Mouse (Mus musculus): ENCODE results near the gene Mcm10. TPM values are rescaled to one million over a fixed set of nuclear protein-coding genes. Genes with fewer than 3 reads are reported as not detected.

Gene Mcm10
- polyA plus RNA-seq, 2 experiments, result 32.3 to 35.2 TPM

- Histone ChIP-seq H3K4me1 (replicated peaks; ENCODE audit: control insufficient read depth in 2 of 2, insufficient read depth in 2 of 2, low read length in 1 of 2) (peaks cover 26 to 47% of the 10 kb centered on the region in 2 experiments), H3K4me3 (ENCODE audit: insufficient read depth in 1 of 2, low read depth in 2 of 2, low read length in 2 of 2) (no peak overlapping the region), H3K9me3 (ENCODE audit: control insufficient read depth, low read length) (no peaks in the 10 kb centered on the region), H3K9ac (replicated peaks) (no peak overlapping the region), H3K27ac (no peak overlapping the region), H3K27me3 (ENCODE audit: control insufficient read depth, insufficient read depth, low read length) (no peaks in the 10 kb centered on the region), H3K4me2 (ENCODE audit: low read depth) (no peak overlapping the region), H3K36me3 (replicated peaks; ENCODE audit: control insufficient read depth, insufficient read depth, low read depth) (peaks cover 12% of the 10 kb centered on the region)
- peak; percentile 27; the same call in 1 of the 2 replicates for TF ChIP-seq EP300 (IDR thresholded peaks at IDR 0.05; ENCODE audit: low read depth)
- no peak for TF ChIP-seq CTCF (IDR thresholded peaks at IDR 0.05; ENCODE audit: low read depth)
- 28% methylated on average over 2 of the region's 2 CpGs for WGBS (ENCODE audit: insufficient replicate concordance)
- DNase-seq (ENCODE audit: low read depth in 3 of 3, low spot score in 3 of 3), result no peak
- no peak; the same call in 1 of the 2 replicates for ATAC-seq (ENCODE audit: insufficient read depth)
Observed at GRCm38 (mm10) chr2:5047016-5047415, 34.4 kb upstream of the Mcm10 start.

GRCm38 (mm10) chr2:5045269-5045965, 32.8 kb upstream of the Mcm10 start:
- H3K4me2 ChIP-seq (ENCODE audit: low read depth), result no peak overlapping the region
- no peak overlapping the region for H3K27ac ChIP-seq
- H3K9me3 ChIP-seq (ENCODE audit: control insufficient read depth, low read length), result no peaks in the 10 kb centered on the region
- no peak for TF ChIP-seq EP300 (IDR thresholded peaks at IDR 0.05; ENCODE audit: low read depth)
- TF ChIP-seq CTCF (IDR thresholded peaks at IDR 0.05; ENCODE audit: low read depth), result no peak
- 39% methylated on average over 13 of the region's 13 CpGs for WGBS (ENCODE audit: insufficient replicate concordance)
- no peak overlapping the region for H3K9ac ChIP-seq (replicated peaks)
- no peak for DNase-seq (ENCODE audit: low read depth in 3 of 3, low spot score in 3 of 3)
- no peaks in the 10 kb centered on the region for H3K27me3 ChIP-seq (ENCODE audit: control insufficient read depth, insufficient read depth, low read length)
- H3K4me3 ChIP-seq (ENCODE audit: insufficient read depth in 1 of 2, low read depth in 2 of 2, low read length in 2 of 2), result no peak overlapping the region
- H3K36me3 ChIP-seq (replicated peaks; ENCODE audit: control insufficient read depth, insufficient read depth, low read depth), result peaks cover 12% of the 10 kb centered on the region
- no peak for ATAC-seq (ENCODE audit: insufficient read depth)
- H3K4me1 ChIP-seq (replicated peaks; ENCODE audit: control insufficient read depth in 2 of 2, insufficient read depth in 2 of 2, low read length in 1 of 2), result peaks cover 37 to 55% of the 10 kb centered on the region in 2 experiments

GRCm38 (mm10) chr2:5044321-5044720, 31.7 kb upstream of the Mcm10 start:
- DNase-seq (ENCODE audit: low read depth in 3 of 3, low spot score in 3 of 3), result no peak
- peaks cover 40 to 55% of the 10 kb centered on the region in 2 experiments for H3K4me1 ChIP-seq (replicated peaks; ENCODE audit: control insufficient read depth in 2 of 2, insufficient read depth in 2 of 2, low read length in 1 of 2)
- H3K9me3 ChIP-seq (ENCODE audit: control insufficient read depth, low read length), result no peaks in the 10 kb centered on the region
- H3K27me3 ChIP-seq (ENCODE audit: control insufficient read depth, insufficient read depth, low read length), result no peaks in the 10 kb centered on the region
- H3K9ac ChIP-seq (replicated peaks), result no peak overlapping the region
- ATAC-seq (ENCODE audit: insufficient read depth), result no peak
- TF ChIP-seq EP300 (IDR thresholded peaks at IDR 0.05; ENCODE audit: low read depth) (no peak), CTCF (IDR thresholded peaks at IDR 0.05; ENCODE audit: low read depth) (no peak)
- no peak overlapping the region for H3K4me3 ChIP-seq (ENCODE audit: insufficient read depth in 1 of 2, low read depth in 2 of 2, low read length in 2 of 2)
- peak overlapping the region; percentile 33 for H3K27ac ChIP-seq
- H3K36me3 ChIP-seq (replicated peaks; ENCODE audit: control insufficient read depth, insufficient read depth, low read depth), result peaks cover 14% of the 10 kb centered on the region
- WGBS (ENCODE audit: insufficient replicate concordance), result 37% methylated on average over 3 of the region's 3 CpGs
- no peak overlapping the region for H3K4me2 ChIP-seq (ENCODE audit: low read depth)

- Histone ChIP-seq H3K36me3 (replicated peaks; ENCODE audit: control insufficient read depth, insufficient read depth, low read depth) (peaks cover 14% of the 10 kb centered on the region), H3K27me3 (ENCODE audit: control insufficient read depth, insufficient read depth, low read length) (no peaks in the 10 kb centered on the region), H3K9me3 (ENCODE audit: control insufficient read depth, low read length) (no peaks in the 10 kb centered on the region), H3K9ac (replicated peaks) (no peak overlapping the region; the same call in 1 of the 2 replicates), H3K4me3 (ENCODE audit: insufficient read depth in 1 of 2, low read depth in 2 of 2, low read length in 2 of 2) (no peak overlapping the region), H3K4me1 (replicated peaks; ENCODE audit: control insufficient read depth in 2 of 2, insufficient read depth in 2 of 2, low read length in 1 of 2) (peaks cover 40 to 54% of the 10 kb centered on the region in 2 experiments), H3K27ac (peak overlapping the region; percentile 83), H3K4me2 (ENCODE audit: low read depth) (peak overlapping the region; percentile 66)
- ATAC-seq (ENCODE audit: insufficient read depth), result no peak
- TF ChIP-seq CTCF (IDR thresholded peaks at IDR 0.05; ENCODE audit: low read depth), result 0 out of 2 replicates have a peak, but pooled peaks have one; percentile 3
- no peak for TF ChIP-seq EP300 (IDR thresholded peaks at IDR 0.05; ENCODE audit: low read depth)
- no peak for DNase-seq (ENCODE audit: low read depth in 3 of 3, low spot score in 3 of 3)
- WGBS (ENCODE audit: insufficient replicate concordance), result 72% methylated on average over 2 of the region's 2 CpGs
Observed at GRCm38 (mm10) chr2:5043476-5043761, 30.8 kb upstream of the Mcm10 start.

GRCm38 (mm10) chr2:5042616-5043475, 30.3 kb upstream of the Mcm10 start:
- Histone ChIP-seq H3K9ac (replicated peaks) (peak overlapping the region; percentile 50), H3K9me3 (ENCODE audit: control insufficient read depth, low read length) (no peaks in the 10 kb centered on the region), H3K4me2 (ENCODE audit: low read depth) (peak overlapping the region; percentile 66), H3K27me3 (ENCODE audit: control insufficient read depth, insufficient read depth, low read length) (no peaks in the 10 kb centered on the region), H3K27ac (peak overlapping the region; percentile 83), H3K4me3 (ENCODE audit: insufficient read depth in 1 of 2, low read depth in 2 of 2, low read length in 2 of 2) (peak overlapping the region; percentile 3 to 12; a peak in 1 of 4 replicates), H3K4me1 (replicated peaks; ENCODE audit: control insufficient read depth in 2 of 2, insufficient read depth in 2 of 2, low read length in 1 of 2) (peaks cover 40 to 54% of the 10 kb centered on the region in 2 experiments), H3K36me3 (replicated peaks; ENCODE audit: control insufficient read depth, insufficient read depth, low read depth) (peaks cover 17% of the 10 kb centered on the region)
- ATAC-seq (ENCODE audit: insufficient read depth) (peak; percentile 76), DNase-seq (ENCODE audit: low read depth in 3 of 3, low spot score in 3 of 3) (peak in 1 of 3 experiments; percentile 55)
- peak; percentile 86 for TF ChIP-seq EP300 (IDR thresholded peaks at IDR 0.05; ENCODE audit: low read depth)
- TF ChIP-seq CTCF (IDR thresholded peaks at IDR 0.05; ENCODE audit: low read depth), result no peak
- 16% methylated on average over 11 of the region's 11 CpGs for WGBS (ENCODE audit: insufficient replicate concordance)
